Mouse (Mus musculus): Measurements from ENCODE around the gene Eddm3b.

DNA sequence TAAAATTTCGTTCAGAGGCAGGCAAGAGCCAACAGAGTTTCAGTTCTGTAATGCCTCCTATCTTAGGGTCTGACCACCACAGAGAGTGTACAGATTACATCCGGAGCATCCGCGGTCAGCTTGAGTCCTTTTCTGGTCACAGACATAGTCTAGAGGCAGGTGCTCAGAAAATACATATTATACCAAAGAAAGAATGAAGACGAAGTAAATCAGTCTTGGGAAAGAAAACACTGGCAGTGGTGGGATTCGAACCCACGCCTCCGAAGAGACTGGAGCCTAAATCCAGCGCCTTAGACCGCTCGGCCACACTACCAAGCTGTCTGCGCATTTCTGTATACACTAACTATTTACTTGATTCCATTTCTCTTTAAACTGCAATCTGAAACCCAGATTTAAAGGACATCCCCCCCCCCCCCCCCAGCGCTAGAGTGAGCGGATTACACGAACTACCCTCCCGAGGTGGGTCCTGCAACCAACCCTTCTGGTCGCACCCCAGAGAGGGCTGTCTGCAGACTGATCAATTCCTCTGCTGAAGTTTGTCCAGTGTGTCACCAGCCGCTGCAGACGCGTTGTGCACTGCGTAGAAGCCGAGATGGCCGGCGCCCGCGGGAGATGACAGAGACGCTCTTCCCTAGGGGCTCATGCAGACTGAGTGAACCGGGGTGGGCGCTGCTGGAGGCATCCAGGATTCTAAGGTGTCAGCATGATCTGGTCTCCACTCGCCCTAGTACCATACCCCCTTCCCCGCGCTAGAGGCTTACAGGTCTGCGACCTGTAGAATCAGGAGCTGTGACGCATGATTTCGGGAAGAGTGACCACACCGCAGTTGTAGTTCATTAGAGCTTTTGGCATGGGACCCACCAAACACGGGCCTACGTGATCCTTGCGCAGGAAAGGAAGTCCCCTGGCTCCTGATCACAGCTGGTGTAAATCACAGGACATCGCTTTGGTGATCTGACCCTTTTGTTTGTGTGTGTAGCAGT lies 31.3 kb upstream of the Eddm3b start:
- TF ChIP-seq CTCF (IDR thresholded peaks at IDR 0.05; ENCODE audit: low read depth, low read length) (no peak), POLR2A (IDR thresholded peaks at IDR 0.05; ENCODE audit: insufficient read depth, low read length) (no peak), EP300 (IDR thresholded peaks at IDR 0.05; ENCODE audit: insufficient read depth, low read depth, low read length) (no peak)
